Mouse (Mus musculus): ENCODE data around the gene Arpc2. TPM values are rescaled to one million over a fixed set of nuclear protein-coding genes. Genes with fewer than 3 reads are reported as not detected.

Gene Arpc2
- total and polyA plus RNA-seq, 3 experiments, result 108 to 423 (median 141) TPM

DNA sequence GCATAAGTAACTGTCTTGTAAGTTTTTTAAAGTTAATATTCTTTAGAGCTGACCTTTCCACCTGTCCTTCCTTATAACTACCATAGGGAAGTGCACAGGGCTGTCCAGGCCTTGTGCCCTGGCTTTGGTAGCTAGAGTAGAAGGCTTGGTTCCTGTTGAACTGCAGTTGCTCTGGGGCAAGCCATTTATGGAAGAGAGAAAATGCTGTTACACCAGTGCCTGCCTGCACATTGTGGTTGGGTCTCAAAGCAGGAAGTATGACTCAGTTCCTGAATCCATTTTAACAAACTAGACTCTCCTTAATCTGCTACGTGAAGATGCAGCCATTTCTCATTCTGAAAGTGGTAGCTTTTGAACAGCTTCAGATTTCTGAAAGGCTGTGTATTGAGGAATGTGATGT is 12.9 kb downstream of the Arpc2 start (continued):
- no peak for TF ChIP-seq ZC3H11A (IDR thresholded peaks at IDR 0.05; ENCODE audit: low read depth, low read length)
- no peak for TF ChIP-seq NELFE (IDR thresholded peaks at IDR 0.05; ENCODE audit: low read depth, low read length)
- TF ChIP-seq JUND (IDR thresholded peaks at IDR 0.05; ENCODE audit: low read depth, low read length), result peak; percentile 84
- no peak for TF ChIP-seq USF1 (IDR thresholded peaks at IDR 0.05; ENCODE audit: low read depth, low read length)
- peak; percentile 66; the same call in 1 of the 2 replicates for TF ChIP-seq ETS1 (IDR thresholded peaks at IDR 0.05; ENCODE audit: low read depth, low read length)
- peak; percentile 68 for TF ChIP-seq MYC (IDR thresholded peaks at IDR 0.05; ENCODE audit: low read depth, low read length)
- no peak for TF ChIP-seq POLR2AphosphoS5 (IDR thresholded peaks at IDR 0.05; ENCODE audit: borderline replicate concordance, low read depth, low read length)
- no peak for TF ChIP-seq MXI1 (IDR thresholded peaks at IDR 0.05; ENCODE audit: low read depth, low read length)
- TF ChIP-seq ELF1 (IDR thresholded peaks at IDR 0.05; ENCODE audit: low read depth, low read length), result peak; percentile 69
- TF ChIP-seq SIN3A (IDR thresholded peaks at IDR 0.05; ENCODE audit: low read length), result peak; percentile 68; the same call in 1 of the 2 replicates
- TF ChIP-seq POLR2AphosphoS2 (IDR thresholded peaks at IDR 0.05; ENCODE audit: low read length), result no peak
- TF ChIP-seq CTCF (IDR thresholded peaks at IDR 0.05 in 2 of 3, conservative IDR thresholded peaks at IDR 0.05 in 1 of 3; ENCODE audit: control insufficient read depth in 1 of 3, insufficient read depth in 1 of 3, low read depth in 2 of 3, low read length in 3 of 3, poor library complexity in 1 of 3, severe bottlenecking in 1 of 3), result no peak
- no peak for TF ChIP-seq BHLHE40 (IDR thresholded peaks at IDR 0.05; ENCODE audit: borderline replicate concordance, low read depth, low read length)
- TF ChIP-seq POLR2A (IDR thresholded peaks at IDR 0.05; ENCODE audit: control insufficient read depth in 1 of 2, insufficient read depth in 1 of 2, low read depth in 1 of 2, low read length in 2 of 2, poor library complexity in 1 of 2), result peak in 1 of 2 experiments; percentile 45; a peak in 1 of 4 replicates
- TF ChIP-seq GATA1 (IDR thresholded peaks at IDR 0.05; ENCODE audit: low read depth, low read length), result no peak
- TF ChIP-seq MAZ (IDR thresholded peaks at IDR 0.05; ENCODE audit: low read depth, low read length), result no peak
- TF ChIP-seq SMC3 (IDR thresholded peaks at IDR 0.05; ENCODE audit: low read depth, low read length), result no peak
- no peak for TF ChIP-seq GABPA (IDR thresholded peaks at IDR 0.05; ENCODE audit: low read depth, low read length)
- TF ChIP-seq RCOR1 (IDR thresholded peaks at IDR 0.05; ENCODE audit: low read depth, low read length), result peak; percentile 49; the same call in 1 of the 2 replicates

GRCm38 (mm10) chr1:74249331-74249980 is 13.6 kb downstream of the Arpc2 start:
- no peak for DNase-seq (ENCODE audit: low read depth, low spot score)
- peak overlapping the region; percentile 36; the same call in 1 of the 2 replicates for H3K27ac ChIP-seq (ENCODE audit: control insufficient read depth, low read depth, low read length)
- H3K36me3 ChIP-seq (ENCODE audit: control insufficient read depth in 1 of 2, insufficient read depth in 2 of 2, low read length in 2 of 2), result peaks cover 30 to 36% of the 10 kb centered on the region in 2 experiments
- peaks cover 17% of the 10 kb centered on the region in 2 experiments for H3K4me1 ChIP-seq (ENCODE audit: control insufficient read depth in 1 of 2, insufficient read depth in 2 of 2, low read length in 2 of 2)
- H3K9me3 ChIP-seq (replicated peaks; ENCODE audit: insufficient read depth, low read length), result no peaks in the 10 kb centered on the region
- no peak overlapping the region for H3K9ac ChIP-seq (ENCODE audit: control insufficient read depth, low read depth, low read length, poor library complexity, severe bottlenecking)
- peaks cover 20% of the 10 kb centered on the region for H3K79me2 ChIP-seq (ENCODE audit: control insufficient read depth, insufficient read depth, low read length, poor library complexity)
- H3K27me3 ChIP-seq (ENCODE audit: control insufficient read depth in 1 of 2, insufficient read depth in 2 of 2, low read length in 2 of 2), result no peaks in the 10 kb centered on the region
- H3K4me3 ChIP-seq (ENCODE audit: control insufficient read depth in 1 of 2, insufficient read depth in 1 of 2, low read depth in 2 of 2, low read length in 2 of 2), result no peak overlapping the region
- no peak for TF ChIP-seq TBP (IDR thresholded peaks at IDR 0.05; ENCODE audit: low read depth, low read length)
- no peak for TF ChIP-seq CHD2 (IDR thresholded peaks at IDR 0.05; ENCODE audit: low read length)
- TF ChIP-seq BHLHE40 (IDR thresholded peaks at IDR 0.05; ENCODE audit: borderline replicate concordance, low read depth, low read length), result no peak
- no peak for TF ChIP-seq HCFC1 (IDR thresholded peaks at IDR 0.05; ENCODE audit: low read depth, low read length)

Measured in MEL (cell line).